Mouse (Mus musculus) CH12.LX (cell line): ENCODE data around the gene Fam181b.

Experiments used
- CTCF ChIP-seq, 2 experiments: IDR thresholded peaks in 1 of 2; conservative IDR thresholded peaks in 1 of 2; 2 replicates each; pipeline ENCODE4 v1.5.1; 2011 to 2012; ENCODE audit warnings: low read depth in 2 of 2, low read length in 2 of 2, improper control_type of control experiment in 1 of 2, inconsistent platforms in 1 of 2, mild to moderate bottlenecking in 1 of 2, moderate library complexity in 1 of 2
- E2F4 ChIP-seq: IDR thresholded peaks from 2 replicates; pipeline ENCODE4 v1.6.1; 2011; ENCODE audit warnings: low read depth, low read length, improper control_type of control experiment; ENCODE audit not compliant: insufficient replicate concordance
- ELF1 ChIP-seq: IDR thresholded peaks from 2 replicates; pipeline ENCODE4 v1.6.1; 2014; ENCODE audit warnings: low read depth, mild to moderate bottlenecking, inconsistent platforms, low read length, improper control_type of control experiment
- EP300 ChIP-seq: IDR thresholded peaks from 2 replicates; pipeline ENCODE4 v1.6.1; 2011; ENCODE audit warnings: low read length, improper control_type of control experiment
- HCFC1 ChIP-seq: IDR thresholded peaks from 2 replicates; pipeline ENCODE4 v1.6.1; 2012; ENCODE audit warnings: low read depth, mild to moderate bottlenecking, inconsistent platforms, low read length, improper control_type of control experiment
- MXI1 ChIP-seq: IDR thresholded peaks from 2 replicates; pipeline ENCODE4 v1.6.1; 2011; ENCODE audit warnings: mild to moderate bottlenecking, low read depth, low read length, improper control_type of control experiment
- POLR2A ChIP-seq: IDR thresholded peaks from 2 replicates; pipeline ENCODE4 v1.6.1; 2011; ENCODE audit warnings: low read depth, mild to moderate bottlenecking, improper control_type of control experiment, low read length
- RAD21 ChIP-seq: IDR thresholded peaks from 2 replicates; pipeline ENCODE4 v1.6.1; 2011; ENCODE audit warnings: low read depth, mild to moderate bottlenecking, low read length, improper control_type of control experiment, moderate library complexity
- TBP ChIP-seq: conservative IDR thresholded peaks from 2 replicates; pipeline ENCODE4 v1.6.1; 2011; ENCODE audit warnings: low read depth, low read length, improper control_type of control experiment
- TCF12 ChIP-seq: IDR thresholded peaks from 2 replicates; pipeline ENCODE4 v1.6.1; 2014; ENCODE audit warnings: low read depth, mild to moderate bottlenecking, inconsistent platforms, low read length, improper control_type of control experiment
- USF1 ChIP-seq: IDR thresholded peaks from 2 replicates; pipeline ENCODE4 v1.6.1; 2014; ENCODE audit warnings: low read depth, mild to moderate bottlenecking, inconsistent platforms, low read length, improper control_type of control experiment
- ZC3H11A ChIP-seq: IDR thresholded peaks from 2 replicates; pipeline ENCODE4 v1.6.1; 2012; ENCODE audit warnings: low read depth, mild to moderate bottlenecking, inconsistent platforms, low read length, improper control_type of control experiment
- ZMIZ1 ChIP-seq: IDR thresholded peaks from 2 replicates; pipeline ENCODE4 v1.6.1; 2012; ENCODE audit warnings: low read depth, mild to moderate bottlenecking, inconsistent platforms, low read length, improper control_type of control experiment
- ZNF384 ChIP-seq: IDR thresholded peaks from 2 replicates; pipeline ENCODE4 v1.6.1; 2012; ENCODE audit warnings: low read depth, low read length, improper control_type of control experiment, inconsistent platforms

DNA sequence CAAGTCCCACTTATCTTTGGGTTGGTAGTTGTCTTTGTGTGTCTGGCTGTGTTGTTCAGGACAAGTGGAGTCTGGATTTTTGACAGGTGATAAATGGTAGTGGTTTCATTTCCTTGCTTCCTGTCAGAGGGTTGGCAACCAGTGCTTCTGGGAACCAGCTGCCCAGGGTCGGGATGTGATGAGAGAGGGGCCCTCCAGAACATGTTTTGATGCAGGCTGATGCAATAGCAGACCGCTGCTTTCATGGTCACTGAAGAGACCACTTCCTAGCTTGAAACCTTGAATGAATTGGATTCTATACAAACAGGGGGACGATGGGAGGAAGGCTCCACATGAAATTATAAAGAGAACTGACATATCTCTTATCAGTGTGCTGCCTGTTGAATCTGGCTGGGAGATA, 35.3 kb upstream of the Fam181b start:
- no peak for TF ChIP-seq RAD21
- no peak for TF ChIP-seq CTCF (conservative IDR thresholded peaks at IDR 0.05 in 1 of 2, IDR thresholded peaks at IDR 0.05 in 1 of 2; ENCODE audit: low read depth in 2 of 2, low read length in 2 of 2)
- no peak for TF ChIP-seq ELF1
- TF ChIP-seq USF1: no peak
- no peak for TF ChIP-seq POLR2A
- no peak for TF ChIP-seq ZMIZ1
- no peak for TF ChIP-seq ZC3H11A
- no peak for TF ChIP-seq EP300
- no peak for TF ChIP-seq TCF12
- no peak for TF ChIP-seq HCFC1
- TF ChIP-seq ZNF384: no peak
- no peak for TF ChIP-seq E2F4
- no peak for TF ChIP-seq TBP
- TF ChIP-seq MXI1: no peak
